Mouse (Mus musculus): ENCODE results near the gene Dnm3. TPM values are rescaled to one million over a fixed set of nuclear protein-coding genes. Genes with fewer than 3 reads are reported as not detected.

Gene Dnm3
- polyA plus RNA-seq, 1 experiment = 3.5 TPM

GRCm38 (mm10) chr1:162305247-162305646 is 172.6 kb downstream of the Dnm3 start:
- 76% methylated on average over 6 of the region's 6 CpGs for WGBS
- no peak for TF ChIP-seq CTCF (IDR thresholded peaks at IDR 0.05; ENCODE audit: control insufficient read depth, insufficient read depth, low read length)
- TF ChIP-seq POLR2A (IDR thresholded peaks at IDR 0.05; ENCODE audit: borderline replicate concordance, control insufficient read depth, low read depth, low read length) = no peak

GRCm38 (mm10) chr1:162302480-162302879 is 175.4 kb downstream of the Dnm3 start:
- TF ChIP-seq POLR2A (IDR thresholded peaks at IDR 0.05; ENCODE audit: borderline replicate concordance, control insufficient read depth, low read depth, low read length) (no peak), CTCF (IDR thresholded peaks at IDR 0.05; ENCODE audit: control insufficient read depth, insufficient read depth, low read length) (no peak)
- WGBS = 79% methylated on average over 4 of the region's 4 CpGs
- no peaks in the 10 kb centered on the region for H3K4me1 ChIP-seq (ENCODE audit: control insufficient read depth, insufficient read depth, low read length)
- H3K4me3 ChIP-seq (replicated peaks; ENCODE audit: control insufficient read depth, low read depth, low read length) = no peak overlapping the region
- no peak overlapping the region for H3K27ac ChIP-seq (ENCODE audit: control insufficient read depth, insufficient read depth, low read depth, low read length, poor library complexity)

More at GRCm38 (mm10) chr1:162305247-162305646, 172.6 kb downstream of the Dnm3 start:
- Histone ChIP-seq H3K27ac (ENCODE audit: control insufficient read depth, insufficient read depth, low read depth, low read length, poor library complexity) (no peak overlapping the region), H3K4me1 (ENCODE audit: control insufficient read depth, insufficient read depth, low read length) (no peaks in the 10 kb centered on the region), H3K4me3 (replicated peaks; ENCODE audit: control insufficient read depth, low read depth, low read length) (no peak overlapping the region)

GRCm38 (mm10) chr1:162299558-162300319 is 178.1 kb downstream of the Dnm3 start:
- WGBS = 88% methylated on average over 12 of the region's 12 CpGs
- Histone ChIP-seq H3K4me1 (ENCODE audit: control insufficient read depth, insufficient read depth, low read length) (no peaks in the 10 kb centered on the region), H3K4me3 (replicated peaks; ENCODE audit: control insufficient read depth, low read depth, low read length) (no peak overlapping the region), H3K27ac (ENCODE audit: control insufficient read depth, insufficient read depth, low read depth, low read length, poor library complexity) (no peak overlapping the region)
- TF ChIP-seq POLR2A (IDR thresholded peaks at IDR 0.05; ENCODE audit: borderline replicate concordance, control insufficient read depth, low read depth, low read length) (no peak), CTCF (IDR thresholded peaks at IDR 0.05; ENCODE audit: control insufficient read depth, insufficient read depth, low read length) (no peak)

- Histone ChIP-seq H3K4me1 (ENCODE audit: control insufficient read depth, insufficient read depth, low read length) (no peaks in the 10 kb centered on the region), H3K27ac (ENCODE audit: control insufficient read depth, insufficient read depth, low read depth, low read length, poor library complexity) (no peak overlapping the region), H3K4me3 (replicated peaks; ENCODE audit: control insufficient read depth, low read depth, low read length) (no peak overlapping the region)
- WGBS = 85% methylated on average over 3 of the region's 3 CpGs
- no peak for TF ChIP-seq POLR2A (IDR thresholded peaks at IDR 0.05; ENCODE audit: borderline replicate concordance, control insufficient read depth, low read depth, low read length)
- no peak for TF ChIP-seq CTCF (IDR thresholded peaks at IDR 0.05; ENCODE audit: control insufficient read depth, insufficient read depth, low read length)
Observed at GRCm38 (mm10) chr1:162298527-162298926, 179.3 kb downstream of the Dnm3 start.

- Histone ChIP-seq H3K4me1 (ENCODE audit: control insufficient read depth, insufficient read depth, low read length) (no peaks in the 10 kb centered on the region), H3K27ac (ENCODE audit: control insufficient read depth, insufficient read depth, low read depth, low read length, poor library complexity) (no peak overlapping the region), H3K4me3 (replicated peaks; ENCODE audit: control insufficient read depth, low read depth, low read length) (no peak overlapping the region)
- TF ChIP-seq CTCF (IDR thresholded peaks at IDR 0.05; ENCODE audit: control insufficient read depth, insufficient read depth, low read length) (no peak), POLR2A (IDR thresholded peaks at IDR 0.05; ENCODE audit: borderline replicate concordance, control insufficient read depth, low read depth, low read length) (no peak)
- 27% methylated on average over 5 of the region's 5 CpGs for WGBS
Observed at GRCm38 (mm10) chr1:162295443-162295842, 182.4 kb downstream of the Dnm3 start.

- 81% methylated on average over 4 of the region's 4 CpGs for WGBS
- H3K4me3 ChIP-seq (replicated peaks; ENCODE audit: control insufficient read depth, low read depth, low read length) = no peak overlapping the region
Observed at GRCm38 (mm10) chr1:162294572-162294910, 183.3 kb downstream of the Dnm3 start.

GRCm38 (mm10) chr1:162293732-162294571 is 183.9 kb downstream of the Dnm3 start:
- 63% methylated on average over 4 of the region's 4 CpGs for WGBS
- TF ChIP-seq CTCF (IDR thresholded peaks at IDR 0.05; ENCODE audit: control insufficient read depth, insufficient read depth, low read length) (no peak), POLR2A (IDR thresholded peaks at IDR 0.05; ENCODE audit: borderline replicate concordance, control insufficient read depth, low read depth, low read length) (no peak)
- Histone ChIP-seq H3K4me3 (replicated peaks; ENCODE audit: control insufficient read depth, low read depth, low read length) (no peak overlapping the region), H3K4me1 (ENCODE audit: control insufficient read depth, insufficient read depth, low read length) (no peaks in the 10 kb centered on the region), H3K27ac (ENCODE audit: control insufficient read depth, insufficient read depth, low read depth, low read length, poor library complexity) (no peak overlapping the region)

More at GRCm38 (mm10) chr1:162294572-162294910, 183.3 kb downstream of the Dnm3 start:
- TF ChIP-seq POLR2A (IDR thresholded peaks at IDR 0.05; ENCODE audit: borderline replicate concordance, control insufficient read depth, low read depth, low read length) (no peak), CTCF (IDR thresholded peaks at IDR 0.05; ENCODE audit: control insufficient read depth, insufficient read depth, low read length) (no peak)
- no peaks in the 10 kb centered on the region for H3K4me1 ChIP-seq (ENCODE audit: control insufficient read depth, insufficient read depth, low read length)
- no peak overlapping the region for H3K27ac ChIP-seq (ENCODE audit: control insufficient read depth, insufficient read depth, low read depth, low read length, poor library complexity)

GRCm38 (mm10) chr1:162286910-162287309 is 190.9 kb downstream of the Dnm3 start:
- Histone ChIP-seq H3K4me1 (ENCODE audit: control insufficient read depth, insufficient read depth, low read length) (no peaks in the 10 kb centered on the region), H3K4me3 (replicated peaks; ENCODE audit: control insufficient read depth, low read depth, low read length) (no peak overlapping the region), H3K27ac (ENCODE audit: control insufficient read depth, insufficient read depth, low read depth, low read length, poor library complexity) (no peak overlapping the region)
- 68% methylated on average over 6 of the region's 6 CpGs for WGBS
- TF ChIP-seq CTCF (IDR thresholded peaks at IDR 0.05; ENCODE audit: control insufficient read depth, insufficient read depth, low read length) (0 out of 2 replicates have a peak, but pooled peaks have one; percentile 11), POLR2A (IDR thresholded peaks at IDR 0.05; ENCODE audit: borderline replicate concordance, control insufficient read depth, low read depth, low read length) (no peak)
